Mouse (Mus musculus): ENCODE results near the gene Specc1.

Specc1 gene

DNA sequence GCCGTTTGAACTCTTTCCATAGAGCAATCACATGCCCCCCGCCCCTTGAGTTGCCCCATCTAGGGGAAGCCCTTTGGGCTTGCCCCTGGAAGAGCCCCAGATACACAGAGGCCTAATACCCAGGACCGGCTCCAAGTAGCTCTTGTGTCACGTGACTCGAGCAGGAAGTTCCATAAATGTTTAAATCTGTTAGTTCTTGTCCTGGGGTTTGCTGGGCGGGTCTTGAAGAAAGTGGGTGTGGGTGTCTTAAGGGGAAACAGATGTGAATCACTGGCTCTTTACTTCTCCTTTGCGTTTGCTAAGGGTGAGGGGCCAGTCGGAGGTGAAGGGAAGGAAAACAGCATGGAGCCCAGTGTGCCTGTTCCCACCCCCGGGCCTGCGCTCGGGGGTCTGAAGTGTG is 294.5 kb downstream of the Specc1 start:
- peak in 1 of 2 experiments; percentile 50 for DNase-seq

DNA sequence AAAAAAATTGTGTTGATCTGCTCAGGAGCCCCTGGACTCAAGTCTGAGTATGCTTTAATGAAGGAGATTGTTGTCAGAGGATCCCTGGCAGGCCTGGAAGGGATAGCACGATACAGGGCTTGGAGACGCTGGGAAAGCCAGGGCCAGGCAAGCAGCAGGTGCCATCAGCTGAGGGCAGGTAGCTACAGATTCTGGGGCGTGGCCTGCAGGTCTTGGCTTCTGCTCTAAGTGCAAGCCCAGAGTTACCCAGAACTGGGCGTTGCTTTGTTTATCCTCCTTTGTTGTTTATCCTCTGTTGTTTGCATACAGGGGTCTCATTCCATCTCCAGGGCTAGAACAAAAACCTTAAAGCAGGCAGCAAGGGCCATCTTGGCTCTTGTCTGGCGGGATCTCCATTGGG is 296.8 kb downstream of the Specc1 start:
- DNase-seq: no peak

DNA sequence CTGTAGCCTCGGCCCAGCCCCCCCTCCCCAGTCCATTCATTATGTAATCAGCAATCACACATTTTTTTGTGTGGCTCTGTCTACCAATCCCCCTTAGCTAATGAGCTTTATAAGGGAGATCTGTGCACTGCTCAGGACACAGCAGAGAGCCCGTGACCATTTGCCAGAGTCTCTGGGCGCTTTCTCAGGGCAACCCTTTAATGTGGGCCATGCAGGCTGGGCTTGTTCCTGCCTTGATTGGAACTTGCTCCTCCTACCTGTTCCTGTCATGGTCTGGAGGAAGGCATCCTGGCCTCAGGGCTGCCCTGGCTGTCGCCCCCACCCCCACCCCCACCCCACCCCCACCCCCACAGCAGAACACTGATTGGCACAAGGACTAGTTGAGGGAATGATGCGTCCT is 302.7 kb downstream of the Specc1 start:
- DNase-seq: no peak

DNA sequence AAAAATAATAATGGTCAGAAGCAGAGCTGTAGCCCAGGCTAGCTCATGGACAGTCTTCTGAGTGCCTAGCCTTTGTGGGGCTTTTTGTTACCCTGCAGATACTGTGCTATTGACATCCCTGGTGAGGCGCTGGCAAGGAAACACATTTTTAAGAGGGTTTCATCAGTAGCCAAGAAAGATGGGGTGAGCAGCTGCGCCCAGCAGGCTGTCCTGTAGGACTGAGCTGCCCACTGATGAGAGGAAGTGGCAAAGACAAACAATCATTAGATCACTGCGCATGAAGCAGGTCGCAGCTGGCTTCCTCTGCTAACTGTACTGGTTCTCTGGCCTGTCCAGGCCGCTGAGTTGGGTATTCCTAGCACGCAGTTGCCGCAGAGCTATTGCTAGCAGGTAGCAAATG is 307.0 kb downstream of the Specc1 start:
- DNase-seq: peak in 1 of 2 experiments; percentile 18

DNA sequence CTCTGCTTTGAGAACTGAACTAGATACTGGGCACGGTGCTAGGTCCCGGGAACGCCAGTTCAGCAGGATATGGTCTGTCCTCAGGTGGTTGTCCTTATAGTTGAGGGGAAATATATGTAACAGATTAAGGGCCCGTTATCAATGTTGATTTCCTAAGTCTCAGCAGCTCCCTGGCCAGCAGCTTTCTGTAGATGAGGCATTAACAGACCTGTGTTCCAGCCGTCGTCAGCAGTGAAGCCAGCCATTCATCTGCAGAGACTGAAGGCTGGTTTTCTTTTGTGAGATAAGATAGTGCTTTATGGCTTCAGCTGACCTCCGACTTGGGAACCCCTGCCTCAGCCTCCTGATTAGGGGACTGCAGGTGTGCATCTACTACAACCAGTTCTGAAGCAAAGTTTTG is 307.5 kb downstream of the Specc1 start:
- peak in 1 of 2 experiments; percentile 10 for DNase-seq

DNA sequence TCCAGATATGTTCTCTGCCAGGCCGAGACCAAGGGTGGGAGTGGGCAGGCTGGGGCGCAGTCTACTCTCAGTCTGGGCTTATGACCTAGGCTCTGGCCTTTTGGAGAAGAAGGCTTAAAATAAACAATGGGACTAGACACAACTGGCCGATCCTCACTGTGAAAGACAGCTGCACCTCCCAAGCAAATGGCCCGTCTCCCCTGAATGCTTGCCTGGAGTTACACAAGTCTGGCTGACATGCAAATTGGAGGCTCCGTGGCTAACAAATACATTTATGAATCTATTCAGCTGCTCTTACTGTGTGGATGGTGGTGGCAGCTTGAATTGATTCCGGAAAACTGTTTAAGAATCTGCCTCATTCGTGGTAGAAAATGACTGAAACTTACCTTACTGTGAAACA is 309.1 kb downstream of the Specc1 start:
- no peak for DNase-seq

DNA sequence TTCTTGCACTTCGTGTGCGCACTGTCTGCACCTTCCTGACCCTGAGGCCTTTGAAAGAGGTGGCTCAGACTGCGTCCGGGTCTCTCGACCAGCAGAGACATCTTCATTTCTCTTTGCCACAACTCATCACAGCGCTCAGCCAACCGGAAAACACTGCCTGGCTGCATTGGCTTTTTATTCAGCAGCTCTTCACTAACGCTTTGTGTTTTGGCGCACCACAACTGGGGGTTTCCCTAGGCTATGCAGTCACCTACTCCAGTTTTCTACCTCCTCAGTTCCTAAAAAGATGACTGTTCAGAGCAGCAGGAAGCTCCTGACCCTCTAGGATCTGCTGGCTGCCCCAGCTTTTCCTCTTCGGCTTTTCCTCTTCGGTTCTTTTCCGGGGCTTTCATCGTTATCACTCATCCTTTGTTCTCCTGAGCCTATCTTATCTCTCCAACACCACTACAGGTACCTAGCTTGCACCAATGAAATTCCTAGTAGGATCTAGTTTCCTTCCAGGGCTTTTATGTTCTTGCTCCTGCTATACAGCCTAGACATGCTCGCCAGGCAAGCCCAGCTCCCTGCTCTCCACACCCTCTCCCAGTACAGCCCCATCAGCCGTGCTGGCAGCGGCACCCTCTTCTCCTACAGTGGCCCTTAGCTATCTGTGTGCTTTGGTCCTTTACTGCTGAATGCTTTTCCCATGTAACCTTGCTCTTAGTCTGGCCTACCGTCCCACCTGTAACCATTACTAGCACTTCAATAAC is 310.1 kb downstream of the Specc1 start:
- DNase-seq: peak in 1 of 2 experiments; percentile 26

DNA sequence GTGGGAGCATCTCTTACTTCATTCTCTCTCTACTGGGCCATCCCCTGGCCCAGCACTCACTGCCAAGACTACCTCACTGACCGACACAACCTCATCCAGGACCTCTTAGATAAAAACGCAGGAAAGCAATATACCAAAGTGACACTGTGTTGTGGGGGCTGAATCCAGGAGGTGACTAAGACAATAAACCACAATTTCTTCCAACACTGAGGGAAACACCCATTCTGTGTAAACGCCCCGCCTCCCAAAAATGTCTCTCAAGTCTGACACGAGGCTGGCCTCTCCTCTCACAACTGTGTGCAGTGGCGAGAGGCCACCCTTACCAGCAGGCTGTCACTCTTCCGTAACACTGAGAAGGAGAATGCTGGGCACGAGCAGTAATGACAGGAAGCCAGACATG is 311.8 kb downstream of the Specc1 start:
- peak in 1 of 2 experiments; percentile 17 for DNase-seq

DNA sequence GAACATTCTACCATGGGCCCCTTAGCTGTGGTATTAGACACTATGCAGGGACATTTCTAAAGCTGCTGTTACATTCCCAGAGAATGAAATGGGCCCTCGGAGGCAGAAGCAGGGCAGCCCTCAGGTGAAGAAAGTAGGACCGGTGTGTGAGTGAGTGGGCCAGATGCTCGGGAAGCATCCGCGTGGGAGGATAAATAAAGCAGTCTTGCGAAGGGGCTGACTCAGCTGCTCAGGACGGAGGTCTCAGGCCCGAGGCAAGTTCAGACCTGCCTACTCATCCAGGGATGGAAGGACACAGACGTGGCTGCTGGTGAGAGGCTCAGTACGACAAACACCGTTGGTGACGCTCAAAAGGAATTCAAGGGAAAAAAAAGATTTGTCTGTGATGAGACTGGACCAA is 312.5 kb downstream of the Specc1 start:
- no peak for DNase-seq

DNA sequence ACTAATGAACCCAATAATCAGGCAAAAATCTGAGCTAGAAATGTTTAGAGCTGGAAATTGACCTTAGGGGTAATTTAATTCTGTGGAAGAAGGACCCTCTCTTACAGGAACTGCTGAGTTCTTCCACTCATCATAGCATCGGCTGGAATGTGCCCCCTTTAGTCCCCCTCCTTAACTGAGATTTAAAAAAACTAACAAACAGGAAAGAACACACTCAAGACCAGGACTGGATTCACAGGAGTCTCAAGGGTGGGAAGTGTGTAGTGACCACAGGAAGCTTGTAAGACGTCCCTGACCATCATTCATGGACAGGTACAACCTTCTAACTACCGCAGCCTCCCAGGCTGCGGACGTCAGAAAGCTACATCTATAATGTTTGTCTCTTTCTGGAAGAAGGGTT is 314.3 kb downstream of the Specc1 start:
- DNase-seq: peak in 1 of 2 experiments; percentile 6

Measured in kidney, postnatal 25 days (tissue).